Mouse (Mus musculus) c-Kit-positive CD71-negative TER-119-negative erythroid progenitor cells, embryonic 14.5 days (primary cell): ENCODE measurements around the gene Mthfsd.

Source experiments
- DNase-seq: peaks from one replicate; pipeline ENCODE4 v3.0.0-alpha.2; 2013; ENCODE audit warnings: low read depth

Gene Mthfsd

DNA sequence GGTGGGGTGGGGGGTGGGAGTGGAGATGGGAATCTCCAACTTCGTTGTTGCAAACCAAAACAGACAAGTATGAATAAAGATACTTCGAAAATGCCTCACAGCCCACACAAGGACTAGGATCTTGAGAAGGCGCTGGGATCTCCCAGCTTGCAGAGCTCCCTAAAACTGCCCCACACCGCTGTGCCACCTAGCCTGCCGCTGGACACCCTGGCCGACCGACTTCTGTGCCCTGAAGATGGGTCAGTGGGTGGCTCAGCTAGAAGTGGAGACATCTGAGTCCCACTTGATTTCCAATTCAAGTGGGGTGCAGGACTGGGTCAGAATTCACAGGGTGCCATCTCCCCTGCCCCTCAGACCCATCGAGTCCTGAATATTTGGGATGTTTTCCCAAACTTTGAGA is 13.5 kb upstream of the Mthfsd start:
- DNase-seq: no peak

DNA sequence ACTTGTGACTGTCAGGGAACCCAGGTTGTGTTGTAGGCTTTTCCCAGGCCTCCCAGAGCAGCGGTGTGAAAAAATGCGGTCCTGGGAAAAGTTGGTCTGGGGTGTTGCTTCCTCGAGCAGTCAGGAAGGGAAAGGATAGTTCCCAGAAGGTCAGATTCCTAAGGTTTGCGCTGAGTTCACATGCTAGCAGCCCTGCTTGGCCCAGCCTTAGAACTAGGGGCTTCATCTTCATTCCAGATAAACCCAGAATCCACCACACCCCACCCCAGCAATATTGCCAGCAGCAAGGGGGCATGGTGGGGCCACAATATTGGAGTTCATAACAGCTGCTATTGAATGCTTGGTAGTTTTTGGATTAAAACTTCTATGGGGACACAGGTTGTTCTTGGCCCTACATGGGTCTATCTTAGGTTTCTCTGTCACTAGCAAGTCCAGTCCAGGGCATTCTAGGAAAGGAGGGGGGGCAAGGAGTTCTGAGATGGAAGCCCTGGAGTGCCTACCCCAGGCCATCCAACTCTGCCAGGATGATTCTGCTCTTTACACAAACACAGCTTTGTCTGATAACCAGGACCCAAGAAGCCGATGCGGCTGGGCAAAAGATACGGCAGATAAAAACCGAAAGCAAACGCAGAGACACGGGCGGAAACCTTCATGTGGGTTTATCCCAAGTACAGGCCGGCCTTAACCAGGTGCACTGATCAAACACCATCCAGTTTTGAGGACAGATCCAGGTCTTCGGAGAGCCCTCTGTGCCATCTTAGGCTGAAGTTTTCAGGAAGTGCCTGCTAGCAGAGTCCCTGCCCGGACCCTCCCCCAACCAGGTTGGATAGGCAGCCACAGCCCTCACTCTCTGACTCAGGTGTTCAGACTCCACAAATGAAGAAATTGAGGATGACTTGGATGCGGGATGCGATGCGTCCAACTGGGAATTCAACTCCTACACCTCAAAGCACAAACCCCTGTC is 12.5 kb upstream of the Mthfsd start:
- DNase-seq: no peak

DNA sequence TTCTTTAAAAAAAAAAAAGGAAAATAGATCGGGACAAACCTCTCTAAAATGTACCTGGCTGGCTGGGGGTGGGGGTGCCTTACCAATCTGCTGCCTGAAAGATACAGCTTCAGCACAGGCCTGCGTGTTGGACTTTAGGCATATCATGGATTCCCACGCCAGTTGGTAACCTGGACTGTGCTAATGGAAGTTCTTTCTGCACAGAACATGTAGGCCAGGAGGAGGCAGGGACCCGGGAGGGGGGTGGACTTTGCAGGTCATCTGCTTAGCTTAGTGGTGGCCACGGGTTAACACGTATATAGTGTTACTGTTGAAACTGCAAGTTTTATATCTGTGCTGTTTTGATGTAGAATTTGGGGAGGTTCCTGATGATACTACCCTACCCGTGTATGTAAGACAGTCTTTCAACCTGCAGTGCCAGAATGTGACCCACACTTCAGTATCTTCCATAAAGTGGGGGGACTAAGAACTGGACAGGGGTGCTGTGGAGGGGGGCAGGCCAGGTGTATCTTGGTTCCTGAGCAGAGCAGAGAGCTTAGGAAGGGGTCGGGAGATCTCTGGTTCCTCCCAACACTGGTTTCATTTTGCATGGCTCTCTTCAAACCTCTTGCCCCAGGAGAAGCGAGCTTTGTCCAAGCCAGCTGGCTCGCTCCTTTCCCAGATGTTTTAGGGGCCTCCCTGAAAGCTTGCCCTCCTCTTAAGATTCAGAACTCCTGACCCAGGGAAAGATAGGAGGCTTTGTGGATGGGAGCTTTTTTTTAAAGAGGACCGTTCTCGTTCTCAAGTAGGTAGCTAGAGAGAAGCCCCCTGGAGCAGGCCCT is 11.7 kb upstream of the Mthfsd start:
- DNase-seq: no peak

DNA sequence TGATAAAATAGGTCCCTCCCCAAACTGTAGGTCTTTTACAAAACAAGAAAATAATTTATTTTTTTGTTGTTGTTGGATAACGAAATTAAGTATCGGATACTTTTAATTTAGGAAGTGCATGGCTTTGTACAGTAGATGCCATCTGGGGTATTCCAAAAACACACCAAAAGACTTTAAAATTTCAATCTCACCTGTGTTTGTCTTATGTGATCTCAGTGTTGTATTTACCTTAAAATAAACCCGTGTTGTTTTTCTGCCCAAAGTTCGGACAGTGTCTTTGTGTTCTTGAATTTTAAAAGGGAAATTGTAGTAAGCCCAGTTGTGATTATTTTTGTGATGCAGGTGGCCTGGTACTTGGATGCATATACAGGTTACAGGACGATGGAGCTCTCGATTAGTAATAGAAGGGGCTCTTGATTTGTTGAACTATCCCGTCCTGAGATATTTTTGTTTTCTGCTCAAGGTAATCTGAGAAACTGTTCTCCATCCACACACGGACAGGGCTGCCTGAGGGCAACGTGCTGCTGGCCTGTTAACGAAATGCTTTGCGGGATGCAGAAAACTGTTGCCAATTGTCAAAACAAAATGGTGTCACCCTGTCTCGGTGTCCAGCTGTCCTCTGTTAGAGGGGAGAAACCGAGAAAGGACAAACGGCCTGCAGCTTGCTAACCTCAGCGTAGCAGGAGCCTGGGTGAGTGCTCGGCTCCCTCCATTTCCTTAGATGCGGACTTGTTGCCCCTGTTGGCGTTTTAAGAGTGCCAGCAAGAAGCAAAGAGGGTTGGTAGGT is 10.6 kb upstream of the Mthfsd start:
- DNase-seq: no peak

DNA sequence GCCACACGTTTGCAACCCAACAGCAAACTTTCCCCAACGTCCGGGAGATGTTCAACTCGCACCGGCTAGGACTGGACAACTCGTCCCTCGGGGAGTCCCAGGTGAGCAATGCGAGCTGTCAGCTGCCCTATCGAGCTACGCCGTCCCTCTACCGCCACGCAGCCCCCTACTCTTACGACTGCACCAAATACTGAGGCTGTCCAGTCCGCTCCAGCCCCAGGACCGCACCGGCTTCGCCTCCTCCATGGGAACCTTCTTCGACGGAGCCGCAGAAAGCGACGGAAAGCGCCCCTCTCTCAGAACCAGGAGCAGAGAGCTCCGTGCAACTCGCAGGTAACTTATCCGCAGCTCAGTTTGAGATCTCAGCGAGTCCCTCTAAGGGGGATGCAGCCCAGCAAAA is 9.7 kb upstream of the Mthfsd start:
- DNase-seq: no peak

DNA sequence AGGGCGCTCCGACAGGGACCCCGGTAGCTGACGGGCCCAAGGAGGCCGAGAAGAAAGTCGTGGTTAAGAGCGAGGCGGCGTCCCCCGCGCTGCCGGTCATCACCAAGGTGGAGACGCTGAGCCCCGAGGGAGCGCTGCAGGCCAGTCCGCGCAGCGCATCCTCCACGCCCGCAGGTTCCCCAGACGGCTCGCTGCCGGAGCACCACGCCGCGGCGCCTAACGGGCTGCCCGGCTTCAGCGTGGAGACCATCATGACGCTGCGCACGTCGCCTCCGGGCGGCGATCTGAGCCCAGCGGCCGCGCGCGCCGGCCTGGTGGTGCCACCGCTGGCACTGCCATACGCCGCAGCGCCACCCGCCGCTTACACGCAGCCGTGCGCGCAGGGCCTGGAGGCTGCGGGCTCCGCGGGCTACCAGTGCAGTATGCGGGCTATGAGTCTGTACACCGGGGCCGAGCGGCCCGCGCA is 9.0 kb upstream of the Mthfsd start:
- DNase-seq: no peak

DNA sequence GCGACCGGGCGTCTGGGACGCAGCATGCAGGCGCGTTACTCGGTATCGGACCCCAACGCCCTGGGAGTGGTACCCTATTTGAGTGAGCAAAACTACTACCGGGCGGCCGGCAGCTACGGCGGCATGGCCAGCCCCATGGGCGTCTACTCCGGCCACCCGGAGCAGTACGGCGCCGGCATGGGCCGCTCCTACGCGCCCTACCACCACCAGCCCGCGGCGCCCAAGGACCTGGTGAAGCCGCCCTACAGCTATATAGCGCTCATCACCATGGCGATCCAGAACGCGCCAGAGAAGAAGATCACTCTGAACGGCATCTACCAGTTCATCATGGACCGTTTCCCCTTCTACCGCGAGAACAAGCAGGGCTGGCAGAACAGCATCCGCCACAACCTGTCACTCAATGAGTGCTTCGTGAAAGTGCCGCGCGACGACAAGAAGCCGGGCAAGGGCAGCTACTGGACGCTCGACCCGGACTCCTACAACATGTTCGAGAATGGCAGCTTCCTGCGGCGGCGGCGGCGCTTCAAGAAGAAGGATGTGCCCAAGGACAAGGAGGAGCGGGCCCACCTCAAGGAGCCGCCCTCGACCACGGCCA is 8.5 kb upstream of the Mthfsd start:
- no peak for DNase-seq

DNA sequence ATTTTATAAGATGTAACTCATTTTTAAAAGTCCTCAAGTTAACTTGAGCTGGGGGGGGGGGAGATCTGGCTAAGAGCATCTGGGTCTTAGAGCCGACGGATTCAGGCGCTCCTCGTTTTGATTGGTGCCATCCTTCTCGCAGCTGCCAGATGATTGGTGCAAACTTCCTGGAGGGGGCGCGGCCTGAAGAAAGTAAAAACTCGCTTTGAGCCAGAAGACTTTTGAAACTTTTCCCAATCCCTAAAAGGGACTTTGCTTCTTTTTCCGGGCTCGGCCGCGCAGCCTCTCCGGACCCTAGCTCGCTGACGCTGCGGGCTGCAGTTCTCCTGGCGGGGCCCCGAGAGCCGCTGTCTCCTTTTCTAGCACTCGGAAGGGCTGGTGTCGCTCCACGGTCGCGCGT is 7.8 kb upstream of the Mthfsd start, which contains the start of gene Foxc2:
Gene Foxc2 (plus strand): TSS at position 224 of the 400 bp plus-strand sequence.
- DNase-seq: no peak

DNA sequence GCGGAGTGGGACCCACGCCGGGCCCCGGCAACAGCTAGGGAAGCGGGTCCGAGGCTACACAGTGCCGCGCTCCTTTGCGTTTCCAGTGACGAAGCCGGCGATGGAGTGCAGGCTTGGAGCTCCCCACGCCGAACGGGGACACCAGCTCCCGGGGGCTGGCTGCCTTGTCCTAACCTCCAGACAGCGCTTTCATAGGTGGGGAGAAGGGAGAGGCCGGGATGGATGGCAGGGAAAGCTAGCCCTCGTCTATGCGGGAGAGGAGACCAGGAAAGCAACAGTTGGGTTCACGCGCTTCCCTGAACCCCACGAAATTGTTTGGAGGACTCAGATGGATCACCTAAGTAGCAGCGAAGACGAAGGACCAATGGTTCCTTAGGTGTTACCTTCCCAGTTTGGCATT is 6.9 kb upstream of the Mthfsd start:
- no peak for DNase-seq

DNA sequence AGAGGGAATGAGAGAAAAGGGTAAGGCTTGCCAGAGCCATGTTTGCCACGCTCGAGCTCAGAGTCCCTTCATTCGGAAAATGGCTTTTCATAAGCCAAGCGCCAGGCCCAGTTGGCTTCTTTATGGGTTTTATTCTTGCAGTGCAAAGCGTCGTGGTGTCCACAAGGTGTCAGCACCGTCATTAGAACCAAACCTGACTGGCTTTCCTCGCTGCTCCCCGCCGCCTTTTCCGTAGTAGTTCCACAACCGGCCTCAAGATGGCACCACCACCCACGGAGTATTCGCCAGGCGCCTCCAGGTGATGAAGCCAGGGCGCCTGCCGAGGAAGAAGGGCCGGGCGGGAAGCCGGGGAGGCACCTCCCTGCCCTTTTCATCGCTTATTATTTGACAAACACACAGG is 5.1 kb upstream of the Mthfsd start:
- DNase-seq: peak; percentile 91

DNA sequence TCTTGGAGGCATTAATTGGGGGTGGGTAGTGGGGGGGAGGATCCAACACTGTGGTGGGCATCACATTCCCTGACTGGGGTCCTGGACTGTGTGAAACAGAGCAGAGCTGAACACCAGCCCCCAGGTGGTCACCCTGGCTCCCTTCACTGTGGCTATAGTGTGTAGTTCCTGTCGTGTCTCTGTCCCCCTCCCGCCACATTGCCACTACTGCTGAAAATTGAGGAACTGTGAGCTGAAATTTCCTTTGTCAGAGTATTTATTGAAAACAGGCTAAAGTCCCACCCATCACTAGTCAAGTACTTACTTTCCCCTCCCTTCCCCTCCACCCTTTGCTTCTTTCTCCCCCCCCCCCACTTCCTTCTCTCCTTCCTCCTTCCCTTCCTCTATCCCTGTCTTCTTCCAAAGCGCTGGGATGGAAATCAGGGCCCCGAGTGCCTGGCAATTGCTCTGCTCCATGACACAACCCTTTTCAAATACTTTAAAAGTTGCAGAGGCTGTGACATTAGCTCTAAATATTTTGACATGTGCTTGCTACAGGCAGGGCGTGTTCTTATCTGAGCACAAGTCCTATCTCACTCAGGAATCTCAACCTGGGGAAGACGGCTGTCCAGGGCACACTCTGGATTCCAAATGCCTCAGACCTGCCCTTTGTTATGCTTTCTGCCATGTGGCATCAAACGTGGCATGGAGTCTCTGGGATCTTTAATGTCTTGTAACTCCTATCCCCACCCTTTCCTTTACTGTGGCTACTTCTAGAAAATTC is 3.1 kb upstream of the Mthfsd start:
- no peak for DNase-seq

DNA sequence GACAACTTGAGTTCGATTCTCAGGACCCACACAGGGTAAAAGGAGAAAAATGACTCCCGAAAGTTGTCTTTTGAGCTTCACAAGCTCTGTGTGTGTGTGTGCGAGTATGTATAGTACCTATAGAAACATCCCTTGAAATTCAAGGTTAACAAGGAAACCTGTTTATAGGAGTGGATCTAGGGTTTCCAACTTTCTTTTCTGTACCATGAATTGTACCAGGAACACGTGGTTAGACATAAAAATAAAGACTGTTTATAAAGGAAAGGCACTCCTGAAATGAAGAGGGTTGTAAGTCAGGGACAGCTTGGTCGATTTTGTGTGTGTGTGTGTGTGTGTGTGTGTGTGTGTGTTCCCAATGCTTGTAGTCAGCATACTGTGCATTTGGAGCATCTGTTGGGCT is 465 bp upstream of the Mthfsd start:
- no peak for DNase-seq

DNA sequence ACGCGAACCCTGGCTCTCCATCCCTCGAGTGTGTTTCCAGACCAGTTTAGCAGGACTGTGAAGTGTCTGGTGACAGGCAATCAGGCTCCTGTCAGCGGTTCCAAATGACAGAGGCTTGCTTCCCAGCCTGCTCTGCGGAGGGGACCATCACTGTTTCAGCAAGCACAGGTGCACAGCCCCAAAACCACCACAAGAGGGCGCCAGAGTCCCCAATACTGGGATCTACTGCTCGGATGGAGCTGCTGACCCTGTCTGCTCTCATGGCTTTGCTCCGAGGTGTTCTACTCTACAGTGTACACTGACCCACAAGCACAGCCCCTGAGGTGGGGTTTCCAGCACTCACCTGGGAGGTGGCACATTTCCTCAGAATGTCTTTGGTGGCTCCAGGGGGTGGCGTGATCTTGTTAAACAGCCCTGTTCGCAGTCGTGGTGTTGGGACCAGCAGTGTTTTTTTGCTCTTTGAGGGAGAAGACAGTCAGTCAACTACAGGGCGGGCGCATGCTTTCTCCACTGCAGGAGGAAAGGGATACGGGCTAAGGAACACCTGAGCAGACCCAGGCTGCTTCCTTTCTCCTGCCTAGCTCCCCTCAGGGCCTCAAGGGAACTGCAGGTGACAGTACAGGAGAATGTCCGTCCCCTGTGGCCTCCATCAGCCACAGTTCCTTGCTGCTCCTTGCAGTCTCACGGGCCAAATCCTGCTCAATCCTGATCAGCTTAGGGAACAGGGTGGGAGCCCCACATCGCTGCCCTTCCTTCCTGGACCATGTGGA is 4.0 kb downstream of the Mthfsd start:
- peak; percentile 81 for DNase-seq

DNA sequence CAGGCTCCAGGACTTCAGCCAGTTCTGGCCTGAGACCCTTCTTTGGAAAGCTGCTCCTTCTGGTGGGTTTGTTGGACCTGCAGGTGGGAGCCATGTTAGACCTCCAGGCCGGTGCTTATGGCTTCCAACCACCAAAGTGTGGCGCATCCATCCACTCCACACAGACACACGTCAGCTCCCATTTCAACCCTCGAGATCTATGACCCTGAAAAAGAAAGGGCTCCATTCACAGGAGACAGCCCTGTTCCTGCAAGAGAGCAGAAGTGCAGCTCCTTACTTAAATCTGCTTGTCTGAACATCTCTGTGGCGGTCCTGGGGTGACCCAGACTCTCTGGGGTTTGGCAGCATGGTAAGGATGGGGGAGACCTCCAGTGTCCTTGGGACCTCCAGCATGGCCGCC is 14.7 kb downstream of the Mthfsd start:
- DNase-seq: no peak

DNA sequence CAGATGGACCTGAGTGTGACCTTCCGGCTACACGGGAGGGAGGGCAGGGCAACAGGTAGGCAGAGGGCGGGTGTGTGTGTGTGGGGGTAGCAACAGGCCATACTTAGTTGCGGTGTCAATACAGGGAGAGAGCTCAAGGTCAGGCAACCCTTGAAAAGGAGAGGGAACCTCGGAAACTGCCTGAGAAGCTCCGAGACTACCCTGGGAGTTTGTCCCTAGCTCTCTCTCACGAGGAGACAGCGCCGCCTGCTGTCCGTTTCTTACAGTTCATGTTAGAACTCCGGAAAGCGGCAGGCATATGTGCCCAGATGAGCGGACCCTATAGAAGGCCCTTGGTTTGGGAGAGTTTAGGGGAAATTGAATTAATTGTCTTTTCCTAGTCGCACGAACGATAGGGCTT is 15.6 kb downstream of the Mthfsd start:
- peak; percentile 82 for DNase-seq

DNA sequence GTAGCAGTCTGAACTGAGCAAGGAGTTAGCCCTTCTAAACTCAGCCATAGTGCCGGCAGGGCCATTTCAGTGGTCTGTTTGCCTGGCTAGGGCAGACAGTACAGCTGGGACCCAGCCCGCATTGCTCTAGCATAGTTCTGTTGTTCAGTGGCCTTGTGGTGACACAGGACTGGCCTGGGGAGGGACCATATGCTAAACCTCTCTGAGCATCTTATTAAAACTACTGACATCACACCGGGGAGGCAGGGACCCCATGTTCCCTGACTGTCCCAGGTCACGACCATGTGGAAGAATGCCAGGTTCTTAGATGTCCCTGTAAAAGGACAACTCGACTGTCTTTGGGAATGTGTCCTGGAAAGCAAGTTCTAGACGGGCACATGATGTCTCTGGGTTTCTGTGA is 16.1 kb downstream of the Mthfsd start:
- no peak for DNase-seq

DNA sequence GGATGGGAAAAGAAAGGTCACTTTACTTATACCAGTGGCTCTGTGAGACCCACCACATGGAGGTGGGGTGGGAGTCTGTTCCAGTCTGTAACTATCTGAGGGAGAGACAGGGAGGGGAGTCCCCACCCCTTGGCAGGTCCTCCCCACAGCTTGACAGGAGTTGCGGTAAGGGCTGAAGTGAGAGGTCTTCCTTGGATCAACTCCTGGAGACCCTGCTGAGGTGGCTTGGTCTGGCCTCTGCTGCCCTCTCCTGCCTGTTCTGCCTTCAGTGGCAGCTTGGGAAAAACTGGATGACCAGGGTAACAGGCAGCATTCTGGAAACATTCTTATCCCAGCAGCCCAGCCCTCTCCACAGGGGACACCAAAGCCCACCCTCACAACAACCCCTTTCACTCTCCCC is 17.5 kb downstream of the Mthfsd start:
- DNase-seq: no peak

DNA sequence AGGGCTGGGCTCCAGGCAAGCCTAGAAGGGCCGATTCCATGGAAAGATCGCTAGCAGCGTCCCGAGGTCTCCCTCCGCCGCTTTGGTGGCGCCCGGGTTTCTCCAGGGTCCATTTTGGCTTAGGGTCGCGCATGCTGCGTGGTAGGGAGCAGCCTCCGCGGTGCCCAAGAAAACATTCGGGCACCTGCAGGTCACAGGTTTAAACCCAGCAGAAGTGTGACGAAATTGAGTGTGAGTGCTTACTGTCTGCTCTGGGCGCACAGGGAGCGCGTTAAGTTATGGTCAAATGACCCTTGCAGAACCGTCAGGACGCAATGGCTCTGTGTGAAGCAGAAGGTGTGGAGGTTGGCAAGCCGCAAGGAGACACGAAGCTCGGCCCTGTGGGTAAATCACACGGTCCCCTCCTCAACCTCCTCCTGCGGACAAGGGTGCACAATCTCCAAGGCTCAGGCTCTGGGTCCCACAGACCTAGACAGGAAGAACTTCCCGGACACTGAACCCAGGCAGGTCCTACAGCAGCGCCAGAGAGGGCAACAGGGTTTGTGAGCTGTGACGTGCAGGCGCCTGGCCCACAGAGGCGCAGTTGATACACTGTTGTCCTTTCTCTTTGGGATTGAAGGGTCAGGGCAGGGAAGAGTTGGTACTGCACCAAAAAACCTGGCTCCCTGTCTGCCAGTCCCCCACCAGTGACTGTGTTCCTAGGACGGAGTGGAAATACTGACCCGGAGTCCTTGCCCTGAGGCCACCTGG is 18.4 kb downstream of the Mthfsd start:
- DNase-seq: no peak

DNA sequence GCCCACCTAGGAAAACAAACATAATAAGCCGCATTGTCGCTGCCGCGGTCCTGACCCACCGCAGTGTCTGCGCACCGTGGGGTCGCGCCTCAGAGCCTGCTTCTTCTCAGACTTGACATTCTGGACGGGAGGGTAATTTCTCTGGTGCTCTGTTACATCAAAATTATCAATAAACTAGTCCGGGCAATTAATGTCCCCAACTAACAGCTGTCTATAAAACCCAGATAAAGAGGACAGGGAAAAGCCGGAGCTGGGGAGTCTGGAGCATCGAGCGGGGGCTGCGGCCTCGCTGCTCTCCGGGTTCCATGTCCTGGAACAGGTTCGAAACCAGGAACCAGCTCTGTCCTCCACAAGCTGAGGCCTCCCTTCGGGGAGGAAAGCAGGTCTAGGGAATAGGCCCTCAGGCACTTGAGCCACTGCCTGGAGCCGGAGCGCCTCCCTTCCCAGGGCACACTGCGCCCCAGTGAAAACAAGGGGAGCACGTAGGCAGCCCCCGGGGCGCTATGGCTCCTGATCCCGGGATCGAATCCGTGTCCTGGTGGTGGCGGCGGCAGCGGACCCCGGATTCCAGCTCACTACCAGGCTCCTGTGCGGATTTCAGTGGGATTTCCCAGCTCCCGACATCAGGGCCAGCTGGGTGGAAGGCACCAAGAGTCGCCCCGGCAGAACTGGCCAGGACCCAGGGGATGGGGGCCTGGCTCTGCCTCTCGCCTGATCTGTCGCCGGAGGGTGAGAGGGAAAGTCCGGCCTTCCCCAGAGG is 19.1 kb downstream of the Mthfsd start:
- DNase-seq: no peak
